Mouse (Mus musculus) layer of hippocampus, adult 8-10 months (tissue): Measurements from ENCODE around the gene Hc. TPM values are rescaled to one million over a fixed set of nuclear protein-coding genes. Genes with fewer than 3 reads are reported as not detected.

Experiments
- DNase-seq, 2 experiments: peaks; one replicate each; pipeline ENCODE4 v3.0.0; 2022; ENCODE audit warnings: low spot score in 2 of 2
- total RNA-seq, 4 experiments: library from RNA; stranded (reverse); gene quantifications; 2 replicates each; pipeline ENCODE4 v1.2.4; 2022

Gene Hc
- total RNA-seq, 4 experiments from 2014 or later = 0.11 to 0.48 TPM; not detected in 2

DNA sequence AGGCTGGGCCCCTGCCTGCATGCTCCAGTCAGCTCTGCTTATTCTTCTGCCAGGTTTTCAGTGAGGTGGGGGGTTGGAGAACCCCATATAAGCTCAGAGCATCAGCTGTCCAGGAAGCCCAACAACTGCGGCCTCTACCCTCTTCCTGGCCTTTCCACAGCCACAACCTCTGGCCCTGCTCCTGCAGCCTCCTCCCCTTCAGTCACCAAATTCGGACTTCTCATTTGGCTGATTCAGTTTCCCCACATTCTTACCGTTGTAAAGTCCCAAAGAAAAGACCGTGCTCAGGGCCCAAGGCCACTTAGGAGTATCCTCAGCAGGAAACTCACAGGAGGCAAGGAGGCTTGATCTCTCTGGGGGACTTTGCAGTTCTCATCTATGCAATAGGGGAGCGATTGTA is 104.3 kb downstream of the Hc start:
- no peak for DNase-seq

- DNase-seq = no peak
Measured at GRCm38 (mm10) chr2:34954344-34954743, 106.9 kb downstream of the Hc start.

DNA sequence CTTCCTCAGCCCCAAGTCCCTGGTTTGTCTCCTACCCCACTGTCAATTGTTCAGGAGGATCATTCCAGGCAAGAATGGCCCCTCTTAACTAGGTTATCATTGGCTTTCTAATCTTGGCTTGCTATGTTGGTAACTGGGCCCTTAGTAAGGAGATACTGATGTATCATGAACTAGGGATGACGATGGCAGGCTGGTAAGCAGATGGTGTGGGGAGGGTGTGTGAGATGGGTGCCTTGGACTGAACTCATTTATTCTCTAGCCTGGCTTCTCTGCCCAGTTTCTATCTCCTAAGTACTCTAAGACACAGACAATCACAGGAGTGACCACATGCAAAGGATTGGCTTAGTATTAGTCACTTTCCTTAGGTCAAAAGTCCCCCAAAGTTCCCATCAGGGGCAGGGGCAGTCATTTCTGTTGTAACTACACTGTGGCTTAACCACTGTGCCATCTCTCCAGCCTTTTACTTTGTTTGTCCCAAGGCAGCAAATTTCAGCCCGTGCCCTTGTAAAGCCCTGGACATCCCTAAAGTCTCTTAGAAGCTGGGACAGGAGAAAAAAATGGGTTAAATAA is 107.6 kb downstream of the Hc start:
- no peak for DNase-seq

- DNase-seq = no peak
Measured at GRCm38 (mm10) chr2:34953018-34953417, 108.2 kb downstream of the Hc start.

- DNase-seq = no peak
Measured at GRCm38 (mm10) chr2:34951469-34951868, 109.8 kb downstream of the Hc start.

DNA sequence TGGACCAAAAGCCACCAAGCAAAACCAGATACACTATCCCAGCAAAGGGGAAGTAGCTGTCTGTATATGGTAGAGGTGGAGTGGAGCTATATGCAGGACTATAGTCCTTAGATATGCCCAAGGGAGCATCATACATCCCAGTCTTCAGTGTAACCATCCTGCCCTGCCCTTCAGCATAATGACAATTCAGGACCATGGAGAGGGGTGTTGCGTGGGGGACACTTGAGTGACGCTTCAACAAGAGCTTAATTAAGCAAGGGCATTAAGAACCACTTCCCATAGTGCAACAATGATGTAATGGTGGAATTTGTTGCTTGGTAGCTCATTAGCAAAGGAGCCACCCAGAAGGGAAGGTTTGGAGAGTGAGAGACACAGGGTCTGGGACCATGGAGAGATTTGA is 112.6 kb downstream of the Hc start:
- no peak for DNase-seq

GRCm38 (mm10) chr2:34946046-34946445 is 115.2 kb downstream of the Hc start:
- DNase-seq = no peak

DNA sequence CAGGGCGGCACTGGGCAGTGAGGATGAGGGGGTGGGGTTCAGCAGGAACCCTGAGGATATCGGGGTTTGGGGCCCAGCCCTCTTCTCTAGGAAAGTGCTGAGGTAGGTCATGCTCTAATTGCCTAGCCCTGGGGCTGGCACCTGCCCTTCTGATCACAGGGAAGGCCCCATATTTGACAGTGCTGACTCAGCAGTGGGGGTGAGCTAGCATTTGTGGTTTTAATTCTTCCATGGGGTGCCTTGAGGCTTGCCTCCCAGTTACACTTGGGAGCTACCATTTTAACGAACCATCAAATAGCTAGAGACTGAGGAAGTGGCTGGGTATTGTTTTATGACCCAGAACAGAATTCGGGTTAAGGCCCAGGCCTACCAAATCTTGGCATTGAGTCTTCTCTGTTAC is 115.7 kb downstream of the Hc start:
- no peak for DNase-seq

DNA sequence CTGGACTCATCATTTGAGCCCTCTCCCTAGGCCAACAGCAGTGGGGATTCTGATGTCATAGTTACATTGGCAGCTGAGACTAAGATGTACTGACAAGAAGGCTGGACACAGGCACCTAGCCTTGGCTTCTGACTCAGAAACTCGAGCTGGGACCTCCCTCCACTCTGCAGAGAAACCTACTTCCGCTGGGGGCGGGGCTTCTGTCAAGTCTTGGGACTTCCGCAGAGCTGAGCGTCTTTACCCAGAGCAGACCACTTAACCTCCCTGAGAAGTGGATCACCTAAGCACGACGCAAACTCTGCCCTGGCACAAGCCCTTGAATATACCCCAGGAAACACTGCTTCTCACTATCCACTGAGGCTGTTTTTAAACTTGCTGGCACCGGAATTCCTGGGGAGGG is 116.5 kb downstream of the Hc start:
- DNase-seq = no peak

- DNase-seq = no peak
Measured at GRCm38 (mm10) chr2:34943556-34944120, 117.6 kb downstream of the Hc start.

- no peak for DNase-seq
Measured at GRCm38 (mm10) chr2:34941061-34941675, 120.1 kb downstream of the Hc start.

GRCm38 (mm10) chr2:34940246-34940645 is 121.0 kb downstream of the Hc start:
- no peak for DNase-seq

- no peak for DNase-seq
Measured at GRCm38 (mm10) chr2:34938269-34939208, 122.7 kb downstream of the Hc start.

DNA sequence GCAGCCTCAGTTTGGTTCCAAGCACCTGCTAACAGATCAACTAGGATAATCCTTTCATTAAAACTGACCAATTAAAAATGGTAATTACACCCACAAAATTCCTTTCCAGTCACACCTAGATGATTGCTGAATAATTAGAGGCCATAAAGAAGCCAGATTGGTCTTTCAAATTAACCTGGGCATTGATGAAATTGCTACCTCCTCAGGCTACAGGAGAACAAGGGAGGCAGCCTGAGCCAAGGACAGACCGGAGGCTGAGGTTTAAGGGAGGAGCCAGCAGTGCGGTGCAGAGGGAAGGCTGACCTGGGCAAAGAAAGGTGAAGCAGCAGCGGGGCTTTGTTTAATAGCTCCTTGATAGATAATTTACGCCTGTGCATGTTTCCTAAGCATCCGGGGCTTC is 123.8 kb downstream of the Hc start:
- DNase-seq = no peak

Other genes starting within 250 kb of the Hc start
- gene Fbxw2, start 235.1 kb downstream of the Hc start, total RNA-seq = 10 to 100 TPM; 72.9 to 81.7 (median 77.2) TPM
- gene Gm34653, start 228.4 kb downstream of the Hc start, total RNA-seq = not detected
- gene Cutal, start 187.0 kb downstream of the Hc start, total RNA-seq = under 1 TPM; 0.28 to 0.91 (median 0.43) TPM
- gene Psmd5, start 186.5 kb downstream of the Hc start, total RNA-seq = 10 to 100 TPM; 40.0 to 53.1 (median 45.1) TPM
- gene Phf19, start 147.4 kb downstream of the Hc start, total RNA-seq = 1 to 10 TPM; 1.1 to 2.1 (median 1.7) TPM
- gene Traf1, start 99.7 kb downstream of the Hc start, total RNA-seq = 1 to 10 TPM; 3.5 to 6.1 (median 4.5) TPM
- under 1 TPM in 3 of 4 experiments, not detected in 1; 0.33 to 0.64 (median 0.58) TPM for gene AI182371, start 40.1 kb upstream of the Hc start, total RNA-seq
- gene Cntrl, start 48.1 kb upstream of the Hc start, total RNA-seq = 10 to 100 TPM; 12.5 to 15.6 (median 14.0) TPM
- gene Rab14, start 139.7 kb upstream of the Hc start, total RNA-seq = 100 to 1,000 TPM; 215 to 240 (median 217) TPM
- 10 to 100 TPM; 41.3 to 77.4 (median 60.0) TPM for gene Gsn, start 194.9 kb upstream of the Hc start, total RNA-seq